Mouse (Mus musculus) gastrocnemius, postnatal 14 days (tissue): ENCODE measurements around the gene Tgfbi. TPM values are rescaled to one million over a fixed set of nuclear protein-coding genes. Genes with fewer than 3 reads are reported as not detected.

Source experiments
- DNase-seq: peaks from one replicate; pipeline ENCODE4 v3.0.0; 2021; ENCODE audit warnings: mixed read lengths
- intact Hi-C: fragments of 180-260 bp; cut with DNase I; formaldehyde crosslinking; loops from one replicate; pipeline ENCODE4 v1.15.1; 2025; ENCODE audit warnings: low total_unique reads
- total RNA-seq, 2 experiments: library from RNA; stranded (reverse); gene quantifications; 2 replicates each; pipeline ENCODE4 v1.2.3; 2021

The Tgfbi gene
- total RNA-seq, 2 experiments from 2014 or later, result 33.5 to 45.6 TPM

DNA sequence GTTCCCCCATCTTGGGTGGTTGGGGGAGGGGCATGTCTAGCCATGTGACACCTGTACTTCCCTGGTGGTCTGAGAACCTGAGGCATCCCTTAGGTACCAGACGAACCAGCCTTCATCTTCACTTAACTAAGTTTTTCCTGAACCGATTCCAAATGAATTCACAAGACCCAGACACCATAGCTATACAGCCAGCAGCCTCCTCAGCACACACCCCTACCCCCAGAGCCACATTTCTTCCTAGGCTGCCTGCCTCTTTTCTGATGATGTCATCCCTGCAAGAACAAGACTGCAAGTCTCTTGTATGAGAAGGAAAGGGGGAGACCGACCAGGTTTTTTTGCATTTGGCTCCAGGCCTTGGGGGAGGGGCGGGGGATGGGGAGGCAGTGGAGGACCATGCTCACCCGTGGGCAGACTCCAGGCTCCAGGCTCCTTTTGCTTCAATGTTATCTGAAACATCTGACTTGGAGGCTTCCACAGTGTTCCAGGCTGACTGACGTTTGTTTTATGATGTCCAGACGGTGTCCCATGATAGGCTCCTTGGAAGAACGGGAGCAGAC lies 13.0 kb downstream of the Tgfbi start:
- no peak for DNase-seq
- intact Hi-C loops, result no loop called here

DNA sequence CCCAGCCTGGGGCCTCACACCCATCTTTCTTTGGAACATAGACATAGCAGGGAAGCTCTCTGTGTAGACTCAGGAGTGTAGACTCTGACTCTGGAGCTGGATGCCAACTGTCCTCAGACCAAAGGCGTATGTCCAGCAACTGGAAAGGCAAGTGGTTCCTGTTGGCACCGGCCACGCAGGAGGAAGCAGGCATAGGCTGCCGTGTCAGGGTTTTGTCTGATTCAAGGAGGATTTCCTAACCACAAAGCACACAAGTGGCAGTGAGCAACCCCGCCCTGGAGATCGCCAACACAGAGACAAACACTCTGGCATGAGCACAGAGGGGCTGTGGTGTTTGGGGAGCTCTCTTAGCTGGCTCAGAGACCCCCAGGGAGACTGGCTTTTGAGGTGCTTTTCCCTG lies 17.2 kb downstream of the Tgfbi start:
- intact Hi-C loops, result no loop called here

DNA sequence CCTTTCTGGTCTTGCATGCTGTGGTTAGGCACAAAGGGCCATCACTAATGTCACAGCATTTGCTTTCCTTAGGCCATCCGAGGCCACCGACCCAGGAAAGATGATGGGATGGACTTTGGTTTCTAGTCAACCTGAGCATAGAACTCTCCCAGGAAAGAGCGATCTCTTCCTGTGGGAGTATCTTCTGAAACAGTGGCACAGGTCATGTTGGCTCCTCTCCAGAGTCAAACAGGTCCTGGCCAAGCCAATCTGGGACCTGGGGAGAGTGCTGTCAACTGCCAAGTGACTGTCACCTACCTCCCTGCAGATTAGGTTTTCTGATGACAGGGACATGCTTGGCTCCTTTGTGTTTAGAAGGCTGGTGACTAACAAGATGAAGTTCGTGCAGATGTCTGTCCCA lies 20.8 kb downstream of the Tgfbi start:
- intact Hi-C loops, result loop anchor here (10.0 kb wide), 1 partner anchor 155 kb away; no protein-coding TSS in a partner anchor
- DNase-seq, result no peak

More for the DNA sequence above, 17.2 kb downstream of the Tgfbi start:
- no peak for DNase-seq

DNA sequence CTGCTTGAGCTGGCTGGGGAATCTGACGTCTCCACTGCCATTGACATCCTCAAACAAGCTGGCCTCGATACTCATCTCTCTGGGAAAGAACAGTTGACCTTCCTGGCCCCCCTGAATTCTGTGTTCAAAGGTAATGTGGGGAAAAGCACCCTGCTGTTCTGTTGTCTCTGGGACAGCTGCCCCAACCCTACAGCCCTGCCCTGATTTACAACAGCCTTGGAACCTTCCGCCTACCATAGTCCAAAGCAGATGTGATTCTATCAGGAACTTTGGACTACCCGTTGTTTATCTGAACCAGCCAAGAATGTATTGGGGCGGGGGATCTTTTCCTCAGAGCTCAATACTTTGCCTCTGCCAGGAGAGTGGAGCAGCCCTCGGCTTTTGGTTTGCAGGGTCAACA lies 21.2 kb downstream of the Tgfbi start:
- intact Hi-C loops, result loop anchor here (10.0 kb wide), 1 partner anchor 156 kb away; no protein-coding TSS in a partner anchor
- DNase-seq, result no peak

GRCm38 (mm10) chr13:56631332-56631731 lies 22.0 kb downstream of the Tgfbi start:
- intact Hi-C loops, result loop anchor here (10.0 kb wide), 1 partner anchor 157 kb away; no protein-coding TSS in a partner anchor
- no peak for DNase-seq

DNA sequence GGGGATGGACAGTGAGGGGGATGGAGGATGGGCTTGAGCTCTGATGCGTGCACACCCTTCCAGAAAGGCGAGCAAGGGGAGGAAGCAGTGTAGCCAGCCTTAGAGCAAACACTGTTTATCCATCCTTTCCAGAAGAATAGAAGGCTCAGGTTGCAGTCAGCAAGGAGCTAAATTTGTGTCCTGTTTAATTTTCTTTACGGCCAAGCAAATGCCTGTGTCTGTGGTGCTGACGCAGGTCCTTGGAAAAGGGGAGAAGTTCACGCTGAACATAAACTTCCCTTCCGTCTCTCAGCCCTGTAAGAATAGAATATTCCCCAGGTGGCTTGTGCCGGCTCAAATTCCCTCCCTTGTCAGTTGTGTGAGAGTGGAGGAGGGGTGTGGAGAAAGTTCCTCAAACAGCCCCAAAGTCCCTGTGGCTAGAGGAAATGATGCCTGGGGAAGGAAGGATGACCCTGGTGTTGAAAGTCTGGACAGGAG lies 24.9 kb downstream of the Tgfbi start:
- intact Hi-C loops, result loop anchor here (10.0 kb wide), 1 partner anchor 159 kb away; no protein-coding TSS in a partner anchor
- DNase-seq, result no peak

DNA sequence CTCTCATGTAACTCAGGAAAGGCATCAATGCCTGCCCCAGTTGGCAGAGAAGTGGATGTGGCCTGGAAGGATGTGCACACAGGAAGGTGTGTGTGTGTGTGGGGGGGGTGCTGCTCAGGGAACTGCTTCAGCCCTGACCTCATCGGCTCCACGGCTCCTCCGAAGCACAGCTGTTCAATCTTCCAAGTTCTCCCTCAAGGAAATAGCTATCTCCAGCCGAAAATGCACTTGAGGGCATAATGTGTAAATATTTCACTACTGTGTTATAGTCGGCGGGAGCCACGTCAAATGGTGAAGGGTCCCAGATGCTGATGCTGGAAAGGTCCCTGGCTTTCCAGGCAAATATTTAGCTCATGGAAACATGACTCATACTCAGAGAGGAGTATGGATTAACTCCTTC lies 25.6 kb downstream of the Tgfbi start:
- intact Hi-C loops, result loop anchor here (10.0 kb wide), 1 partner anchor 160 kb away; no protein-coding TSS in a partner anchor

DNA sequence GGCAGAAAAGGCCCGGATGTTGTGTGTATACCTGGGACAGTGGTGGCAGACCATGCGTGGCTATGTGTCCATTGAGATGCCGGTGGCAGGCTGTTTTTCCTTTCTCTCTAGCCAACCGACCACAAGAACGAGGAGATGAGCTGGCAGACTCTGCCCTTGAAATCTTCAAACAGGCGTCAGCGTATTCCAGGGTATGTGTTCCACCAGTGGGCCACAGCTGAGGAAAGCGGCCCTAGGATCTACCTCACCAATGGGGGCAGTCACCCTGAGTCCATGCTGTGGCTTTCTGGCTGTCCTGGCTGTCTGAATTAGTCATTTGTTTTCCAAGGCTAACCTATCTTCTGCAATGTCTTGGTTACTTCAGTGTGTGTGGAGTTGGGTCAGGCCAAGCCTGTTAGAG lies 27.7 kb downstream of the Tgfbi start:
- intact Hi-C loops, result loop anchor here (10.0 kb wide), 1 partner anchor 162 kb away; no protein-coding TSS in a partner anchor
- DNase-seq, result no peak

More for the DNA sequence above, 25.6 kb downstream of the Tgfbi start:
- peak; percentile 49 for DNase-seq

DNA sequence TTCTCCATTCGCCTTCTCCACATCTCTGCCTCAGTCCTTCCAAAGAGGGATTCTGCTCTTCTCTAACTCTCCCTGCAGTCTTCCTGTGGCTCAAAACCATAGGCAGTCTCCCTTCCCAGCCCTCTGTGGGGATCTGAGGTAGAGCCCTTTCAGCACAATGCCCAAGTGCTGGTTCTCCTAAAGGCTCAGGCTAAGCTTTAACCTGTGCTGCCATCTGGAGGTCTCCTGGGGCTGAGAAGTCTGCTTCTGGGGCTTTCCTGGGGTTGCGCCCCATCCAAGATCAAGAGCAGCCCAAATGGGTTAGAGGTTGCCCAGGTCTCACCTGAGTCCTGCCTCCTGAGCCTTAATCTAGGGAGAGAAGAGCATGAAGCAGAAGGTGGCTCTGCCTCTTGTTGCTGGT lies 32.4 kb downstream of the Tgfbi start:
- intact Hi-C loops, result loop anchor here (5.0 kb wide), 2 partner anchors 64 to 79 kb away; no protein-coding TSS in a partner anchor

GRCm38 (mm10) chr13:56644031-56644430 lies 34.7 kb downstream of the Tgfbi start:
- intact Hi-C loops, result loop anchor here (5.0 kb wide), 2 partner anchors 67 to 82 kb away; no protein-coding TSS in a partner anchor
- no peak for DNase-seq

More for the DNA sequence above, 32.4 kb downstream of the Tgfbi start:
- DNase-seq, result peak; percentile 35

- intact Hi-C loops, result no loop called here
- DNase-seq, result no peak
Observed at GRCm38 (mm10) chr13:56645744-56646143, 36.4 kb downstream of the Tgfbi start.

GRCm38 (mm10) chr13:56647597-56648405 lies 38.5 kb downstream of the Tgfbi start:
- DNase-seq, result peak; percentile 70
- intact Hi-C loops, result no loop called here

GRCm38 (mm10) chr13:56650020-56650419 lies 40.7 kb downstream of the Tgfbi start:
- intact Hi-C loops, result loop anchor here (10.0 kb wide), 1 partner anchor 85 kb away; no protein-coding TSS in a partner anchor

DNA sequence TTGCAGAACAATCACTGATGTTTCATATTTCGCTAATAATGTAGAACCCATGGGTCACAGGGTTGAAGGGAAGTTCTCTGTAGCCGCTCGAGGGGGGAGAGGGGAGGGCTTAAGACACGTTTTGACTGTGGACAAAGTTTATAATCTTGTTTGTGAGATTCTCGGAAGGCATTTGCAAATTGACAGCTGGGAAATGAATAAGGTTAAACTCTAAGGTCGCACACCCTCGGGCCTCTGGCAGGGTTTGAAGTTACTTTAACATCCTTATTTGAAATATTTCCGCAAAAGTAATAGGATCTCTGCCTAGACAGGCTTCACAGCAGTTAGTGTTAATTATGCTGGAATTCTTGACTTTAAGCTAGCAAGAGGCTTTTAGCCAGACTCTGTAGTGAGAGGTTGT lies 43.1 kb downstream of the Tgfbi start:
- intact Hi-C loops, result loop anchor here (10.0 kb wide), 1 partner anchor 82 kb away; no protein-coding TSS in a partner anchor
- DNase-seq, result no peak

More at GRCm38 (mm10) chr13:56650020-56650419, 40.7 kb downstream of the Tgfbi start:
- DNase-seq, result no peak

GRCm38 (mm10) chr13:56654176-56654575 lies 44.9 kb downstream of the Tgfbi start:
- no peak for DNase-seq
- intact Hi-C loops, result loop anchor here (10.0 kb wide), 1 partner anchor 81 kb away; no protein-coding TSS in a partner anchor

DNA sequence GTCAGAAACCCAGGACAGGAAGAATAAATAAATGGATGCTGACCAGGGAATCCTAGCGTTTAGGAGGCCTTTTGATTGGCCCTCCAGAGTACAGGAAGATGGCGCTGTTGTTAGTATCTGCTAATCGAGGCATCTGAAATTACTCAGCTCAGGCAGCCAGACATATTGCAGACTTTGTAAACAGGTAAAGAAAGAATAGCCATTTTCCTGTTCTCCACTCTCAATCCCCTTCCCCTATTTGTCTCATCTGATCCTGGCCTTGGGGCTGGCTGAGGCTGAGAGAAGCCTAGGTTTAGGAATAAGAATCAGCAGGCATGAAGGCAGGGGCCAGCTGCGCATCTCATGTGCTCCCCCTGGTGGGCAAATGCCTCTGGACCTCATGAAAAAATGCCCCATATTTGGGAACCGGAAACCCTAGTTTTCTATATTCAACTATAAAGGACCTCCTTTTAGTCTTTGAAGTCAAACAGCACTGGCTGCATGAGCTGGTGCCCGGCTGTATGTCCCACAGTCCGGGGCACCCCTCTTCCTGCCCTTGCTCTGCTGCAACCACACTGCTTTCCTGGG lies 48.7 kb downstream of the Tgfbi start:
- intact Hi-C loops, result loop anchor here (5.0 to 10.0 kb wide), 2 partner anchors 77 to 86 kb away; no protein-coding TSS in a partner anchor
- DNase-seq, result peak; percentile 80

DNA sequence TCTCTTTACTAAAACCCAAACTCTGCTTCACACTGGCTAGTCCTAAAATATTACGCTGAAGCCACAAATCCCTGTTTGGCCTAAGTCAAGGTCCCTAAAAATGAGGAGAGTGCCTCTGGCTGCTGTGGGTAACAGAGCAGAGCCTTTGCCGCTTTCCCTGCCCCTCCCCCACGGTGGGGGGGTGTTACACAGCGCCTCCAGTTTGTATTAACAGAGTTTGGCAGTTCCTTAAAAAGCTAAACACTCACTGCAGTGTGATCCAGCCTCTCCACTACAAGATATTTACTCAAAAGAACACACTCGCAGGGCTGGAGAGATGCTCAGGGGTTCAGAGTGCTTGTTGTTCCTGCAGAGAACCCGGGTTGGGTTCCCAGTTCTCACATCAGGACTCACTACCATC lies 49.6 kb downstream of the Tgfbi start:
- intact Hi-C loops, result loop anchor here (5.0 to 10.0 kb wide), 2 partner anchors 76 to 87 kb away; no protein-coding TSS in a partner anchor
- no peak for DNase-seq

GRCm38 (mm10) chr13:56661914-56662621 lies 52.7 kb downstream of the Tgfbi start:
- intact Hi-C loops, result no loop called here
- DNase-seq, result no peak
